Mouse (Mus musculus) forebrain, embryonic 13.5 days (tissue): Measurements from ENCODE around the gene Pdcd1. TPM values are rescaled to one million over a fixed set of nuclear protein-coding genes. Genes with fewer than 3 reads are reported as not detected.
"Not testable (repeated sequence)": the region's sequence is repeated elsewhere in the genome, so short reads cannot be mapped to it uniquely, and the experiment has no call there.

ENCODE experiments used
- ATAC-seq: fragments of 200-750 bp; cut with Nextera tagmentation; 2 replicates; pipeline ENCODE4 v1.8.0; 2017
- H3K27ac ChIP-seq: fragments of 300-500 bp; sonication (generic); 2 replicates; pipeline ENCODE4 v1.5.1; 2015; ENCODE audit warnings: inconsistent platforms, mild to moderate bottlenecking, moderate library complexity
- H3K27me3 ChIP-seq: fragments of 300-500 bp; sonication (generic); 2 replicates; pipeline ENCODE4 v1.6.1; 2015; ENCODE audit warnings: mild to moderate bottlenecking, inconsistent platforms
- H3K36me3 ChIP-seq: fragments of 300-500 bp; sonication (generic); 2 replicates; pipeline ENCODE4 v1.6.1; 2015; ENCODE audit warnings: mild to moderate bottlenecking, inconsistent platforms; ENCODE audit not compliant: poor library complexity, severe bottlenecking
- H3K4me1 ChIP-seq: fragments of 300-500 bp; sonication (generic); 2 replicates; pipeline ENCODE4 v1.6.1; 2015; ENCODE audit warnings: inconsistent platforms
- H3K4me2 ChIP-seq: fragments of 300-500 bp; sonication (generic); 2 replicates; pipeline ENCODE4 v1.6.1; 2015; ENCODE audit warnings: inconsistent platforms, mild to moderate bottlenecking, moderate library complexity
- H3K4me3 ChIP-seq: fragments of 300-500 bp; sonication (generic); 2 replicates; pipeline ENCODE4 v1.5.1; 2015; ENCODE audit warnings: mild to moderate bottlenecking, inconsistent platforms
- H3K9ac ChIP-seq: fragments of 300-500 bp; sonication (generic); 2 replicates; pipeline ENCODE4 v1.6.1; 2015; ENCODE audit warnings: mild to moderate bottlenecking, inconsistent platforms
- H3K9me3 ChIP-seq: fragments of 300-500 bp; sonication (generic); replicated peaks from 2 replicates; pipeline ENCODE4 v1.6.1; 2016; ENCODE audit warnings: inconsistent platforms
- WGBS: fragments of 180-500 bp; shearing (Covaris S2); methylation state at CpG from one replicate; pipeline ENCODE4 v1.1.7; 2015; 5-methylcytosine and 5-hydroxymethylcytosine counted together
- polyA plus RNA-seq: library from polyadenylated mRNA; unstranded; fragments of >200 nt; fragmentation: Nextera tagmentation; extraction: Ambion mirVana; gene quantifications from 2 replicates; pipeline ENCODE4 v1.2.1, GENCODE M21; 2015

Pdcd1 gene
- polyA plus RNA-seq, result not detected in 2 replicates

- Histone ChIP-seq H3K36me3 (no peaks in the 10 kb centered on the region), H3K27ac (no peak within 1 kb of the TSS), H3K27me3 (no peaks in the 10 kb centered on the region), H3K4me1 (no peaks in the 10 kb centered on the region), H3K4me2 (no peak within 1 kb of the TSS), H3K9ac (no peak within 1 kb of the TSS), H3K9me3 (no peaks in the 10 kb centered on the region), H3K4me3 (no peak within 1 kb of the TSS)
- ATAC-seq, result no peak
- 69% methylated on average over 6 of the region's 6 CpGs for WGBS
Observed at GRCm38 (mm10) chr1:94052373-94052772, at the start of gene Pdcd1. TSS of gene Pdcd1 (minus strand) at chr1:94052553.

GRCm38 (mm10) chr1:94091788-94092187 is 39.4 kb upstream of the Pdcd1 start:
- WGBS, result 83% methylated on average over 1 of the region's 1 CpGs
- no peaks in the 10 kb centered on the region for H3K27me3 ChIP-seq

GRCm38 (mm10) chr1:94086311-94086898 is 34.1 kb upstream of the Pdcd1 start:
- H3K4me2 ChIP-seq, result no peak overlapping the region
- ATAC-seq, result no peak
- H3K4me1 ChIP-seq, result no peaks in the 10 kb centered on the region
- H3K9me3 ChIP-seq, result no peaks in the 10 kb centered on the region
- H3K4me3 ChIP-seq, result no peak overlapping the region
- no peaks in the 10 kb centered on the region for H3K36me3 ChIP-seq
- 89% methylated on average over 5 of the region's 5 CpGs for WGBS
- H3K27ac ChIP-seq, result no peak overlapping the region
- no peaks in the 10 kb centered on the region for H3K27me3 ChIP-seq
- H3K9ac ChIP-seq, result no peak overlapping the region

More at GRCm38 (mm10) chr1:94091788-94092187, 39.4 kb upstream of the Pdcd1 start:
- Histone ChIP-seq H3K36me3 (no peaks in the 10 kb centered on the region), H3K4me2 (no peak overlapping the region), H3K9ac (no peak overlapping the region), H3K4me1 (no peaks in the 10 kb centered on the region), H3K4me3 (no peak overlapping the region), H3K27ac (no peak overlapping the region), H3K9me3 (no peaks in the 10 kb centered on the region)
- no peak for ATAC-seq

GRCm38 (mm10) chr1:94085324-94086105 is 33.2 kb upstream of the Pdcd1 start:
- Histone ChIP-seq H3K4me1 (no peaks in the 10 kb centered on the region), H3K27ac (no peak overlapping the region), H3K4me3 (no peak overlapping the region), H3K9ac (no peak overlapping the region), H3K4me2 (no peak overlapping the region), H3K27me3 (no peaks in the 10 kb centered on the region), H3K36me3 (no peaks in the 10 kb centered on the region), H3K9me3 (no peaks in the 10 kb centered on the region)
- WGBS, result 89% methylated on average over 5 of the region's 5 CpGs
- ATAC-seq, result no peak

- no peaks in the 10 kb centered on the region for H3K27me3 ChIP-seq
- H3K27ac ChIP-seq, result no peak overlapping the region
- no peak overlapping the region for H3K4me3 ChIP-seq
- 92% methylated on average over 6 of the region's 6 CpGs for WGBS
- no peak for ATAC-seq
- H3K36me3 ChIP-seq, result no peaks in the 10 kb centered on the region
- no peak overlapping the region for H3K9ac ChIP-seq
- H3K4me1 ChIP-seq, result no peaks in the 10 kb centered on the region
- H3K9me3 ChIP-seq, result no peaks in the 10 kb centered on the region
- H3K4me2 ChIP-seq, result no peak overlapping the region
Observed at GRCm38 (mm10) chr1:94081761-94082160, 29.4 kb upstream of the Pdcd1 start.

GRCm38 (mm10) chr1:94081191-94081590 is 28.8 kb upstream of the Pdcd1 start:
- no peaks in the 10 kb centered on the region for H3K4me1 ChIP-seq
- no peaks in the 10 kb centered on the region for H3K27me3 ChIP-seq
- 65% methylated on average over 11 of the region's 11 CpGs for WGBS
- H3K4me3 ChIP-seq, result no peak overlapping the region
- ATAC-seq, result no peak
- H3K27ac ChIP-seq, result no peak overlapping the region
- H3K9ac ChIP-seq, result no peak overlapping the region
- peak overlapping the region; percentile 18 for H3K4me2 ChIP-seq
- no peaks in the 10 kb centered on the region for H3K9me3 ChIP-seq
- no peaks in the 10 kb centered on the region for H3K36me3 ChIP-seq

GRCm38 (mm10) chr1:94080718-94081117 is 28.4 kb upstream of the Pdcd1 start:
- Histone ChIP-seq H3K27ac (no peak overlapping the region), H3K27me3 (no peaks in the 10 kb centered on the region), H3K36me3 (no peaks in the 10 kb centered on the region), H3K9me3 (no peaks in the 10 kb centered on the region), H3K4me3 (no peak overlapping the region), H3K4me2 (peak overlapping the region; percentile 18; the same call in 1 of the 2 replicates), H3K9ac (no peak overlapping the region), H3K4me1 (no peaks in the 10 kb centered on the region)
- WGBS, result 56% methylated on average over 15 of the region's 15 CpGs
- no peak for ATAC-seq

- H3K9ac ChIP-seq, result no peak overlapping the region
- H3K4me1 ChIP-seq, result no peaks in the 10 kb centered on the region
- no peak overlapping the region for H3K27ac ChIP-seq
- no peaks in the 10 kb centered on the region for H3K36me3 ChIP-seq
- H3K9me3 ChIP-seq, result no peaks in the 10 kb centered on the region
- no peak overlapping the region for H3K4me2 ChIP-seq
- H3K27me3 ChIP-seq, result no peaks in the 10 kb centered on the region
- ATAC-seq, result peak; percentile 96
- WGBS, result 2% methylated on average over 9 of the region's 9 CpGs
- H3K4me3 ChIP-seq, result no peak overlapping the region
Observed at GRCm38 (mm10) chr1:94078835-94079440, 26.6 kb upstream of the Pdcd1 start.

- 79% methylated on average over 3 of the region's 3 CpGs for WGBS
- no peaks in the 10 kb centered on the region for H3K36me3 ChIP-seq
- H3K4me1 ChIP-seq, result no peaks in the 10 kb centered on the region
- H3K4me3 ChIP-seq, result no peak overlapping the region
- H3K27ac ChIP-seq, result no peak overlapping the region
- H3K27me3 ChIP-seq, result no peaks in the 10 kb centered on the region
- no peak overlapping the region for H3K9ac ChIP-seq
- no peak overlapping the region for H3K4me2 ChIP-seq
- no peaks in the 10 kb centered on the region for H3K9me3 ChIP-seq
- no peak for ATAC-seq
Observed at GRCm38 (mm10) chr1:94078314-94078713, 26.0 kb upstream of the Pdcd1 start.

- Histone ChIP-seq H3K36me3 (no peaks in the 10 kb centered on the region), H3K27ac (no peak overlapping the region), H3K27me3 (no peaks in the 10 kb centered on the region), H3K9ac (no peak overlapping the region), H3K4me2 (no peak overlapping the region), H3K4me3 (no peak overlapping the region), H3K4me1 (no peaks in the 10 kb centered on the region), H3K9me3 (no peaks in the 10 kb centered on the region)
- no peak for ATAC-seq
- 25% methylated on average over 1 of the region's 1 CpGs for WGBS
Observed at GRCm38 (mm10) chr1:94076702-94077101, 24.3 kb upstream of the Pdcd1 start.

GRCm38 (mm10) chr1:94074756-94075155 is 22.4 kb upstream of the Pdcd1 start:
- H3K4me1 ChIP-seq, result no peaks in the 10 kb centered on the region
- ATAC-seq, result no peak
- H3K27me3 ChIP-seq, result no peaks in the 10 kb centered on the region
- no peaks in the 10 kb centered on the region for H3K36me3 ChIP-seq
- H3K9me3 ChIP-seq, result no peaks in the 10 kb centered on the region
- H3K4me2 ChIP-seq, result no peak overlapping the region
- H3K4me3 ChIP-seq, result no peak overlapping the region
- H3K27ac ChIP-seq, result no peak overlapping the region
- WGBS, result 96% methylated on average over 6 of the region's 6 CpGs
- no peak overlapping the region for H3K9ac ChIP-seq

GRCm38 (mm10) chr1:94058281-94058680 is 5.9 kb upstream of the Pdcd1 start:
- H3K4me2 ChIP-seq, H3K27ac ChIP-seq, H3K4me1 ChIP-seq, H3K27me3 ChIP-seq, H3K9me3 ChIP-seq, H3K36me3 ChIP-seq, H3K4me3 ChIP-seq, H3K9ac ChIP-seq, ATAC-seq: not testable (repeated sequence)
- whole genome bisulfite sequencing, result 59% methylated on average over 1 of the region's 1 CpGs
